Mouse (Mus musculus) brown adipose tissue, adult 24 weeks (tissue): Measurements from ENCODE around the gene Phrf1. TPM values are rescaled to one million over a fixed set of nuclear protein-coding genes. Genes with fewer than 3 reads are reported as not detected.
A peak's percentile ranks its signal among the peaks of the same experiment; 100 is the strongest.

Experiments
- H3K27ac ChIP-seq: fragments of 200-500 bp; replicated peaks from 2 replicates; pipeline ENCODE4 v1.5.1; 2012; ENCODE audit warnings: low read depth, mild to moderate bottlenecking, low read length
- H3K4me1 ChIP-seq: fragments of 200-500 bp; 2 replicates; pipeline ENCODE4 v1.6.1; 2012; ENCODE audit warnings: low read length, mixed read lengths; ENCODE audit not compliant: control insufficient read depth, insufficient read depth, insufficient read length
- H3K4me3 ChIP-seq: fragments of 200-500 bp; 2 replicates; pipeline ENCODE4 v1.5.1; 2012; ENCODE audit warnings: low read depth, mild to moderate bottlenecking, low read length, moderate library complexity; ENCODE audit not compliant: insufficient read depth
- polyA plus RNA-seq: library from polyadenylated mRNA; stranded (reverse); fragments of >200 nt; gene quantifications from 2 replicates; pipeline ENCODE4 v1.2.4, GENCODE M21; 2012; ENCODE audit not compliant: missing spikeins, insufficient read depth, insufficient read length

Gene Phrf1
- polyA plus RNA-seq, 1 experiment, result 17.0 TPM

DNA sequence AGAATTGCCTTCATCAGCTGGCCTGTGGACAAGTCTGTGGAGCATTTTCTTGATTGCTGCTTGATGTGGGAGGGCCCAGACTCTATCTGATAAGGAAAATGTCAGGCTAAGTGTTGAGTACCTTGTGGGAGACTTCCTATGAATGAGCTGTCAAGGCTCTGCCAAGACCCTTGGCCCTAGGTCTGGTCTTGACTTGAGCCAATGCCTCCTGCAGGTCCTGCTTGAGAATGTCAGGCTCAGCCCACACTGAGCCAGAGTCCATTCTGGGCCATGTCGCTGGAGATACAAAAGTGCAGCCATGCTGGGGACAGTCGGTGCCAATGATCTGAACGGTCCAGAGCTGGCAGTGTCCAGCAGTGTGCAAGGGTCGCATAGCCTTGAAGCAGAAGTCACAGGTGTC, 54.2 kb downstream of the Phrf1 start:
- no peak overlapping the region for H3K27ac ChIP-seq
- no peak overlapping the region for H3K4me3 ChIP-seq
- H3K4me1 ChIP-seq, result peaks cover 3% of the 10 kb centered on the region; the same call in 1 of the 2 replicates

DNA sequence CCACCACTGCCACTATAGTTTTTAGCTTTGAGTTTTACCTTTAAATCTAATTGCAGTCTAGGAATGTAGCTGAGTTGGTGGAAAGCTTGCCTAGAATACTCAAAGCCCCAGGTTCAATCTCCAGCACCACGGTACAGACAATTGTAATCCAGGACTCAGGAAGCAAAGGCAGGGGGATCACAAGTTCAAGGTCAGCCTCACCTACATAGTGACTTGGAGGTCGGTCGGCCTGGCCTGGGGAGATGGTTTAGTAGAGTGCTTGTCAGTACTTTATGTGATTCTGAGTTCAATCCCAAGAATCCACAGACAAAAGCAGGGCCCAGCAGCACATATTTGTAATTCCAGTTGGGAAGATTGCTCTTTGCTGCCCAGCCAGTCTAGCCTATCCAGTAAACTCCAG, 59.5 kb downstream of the Phrf1 start:
- Histone ChIP-seq H3K4me3 (no peak overlapping the region), H3K4me1 (peaks cover 3% of the 10 kb centered on the region; the same call in 1 of the 2 replicates), H3K27ac (no peak overlapping the region)

GRCm38 (mm10) chr7:141291921-141292582, 63.5 kb downstream of the Phrf1 start, which contains the start of gene Drd4:
Gene Drd4, plus strand, starts transcription at chr7:141292006.
- H3K4me3 ChIP-seq, result peak within 1 kb of the TSS; percentile 19; the same call in 1 of the 2 replicates
- no peak within 1 kb of the TSS for H3K27ac ChIP-seq

GRCm38 (mm10) chr7:141292583-141293388, 64.2 kb downstream of the Phrf1 start:
- no peak overlapping the region for H3K4me3 ChIP-seq
- H3K4me1 ChIP-seq, result peaks cover 3% of the 10 kb centered on the region; the same call in 1 of the 2 replicates
- no peak overlapping the region for H3K27ac ChIP-seq

More at GRCm38 (mm10) chr7:141291921-141292582, 63.5 kb downstream of the Phrf1 start, which contains the start of gene Drd4:
- H3K4me1 ChIP-seq, result peaks cover 3% of the 10 kb centered on the region; the same call in 1 of the 2 replicates

DNA sequence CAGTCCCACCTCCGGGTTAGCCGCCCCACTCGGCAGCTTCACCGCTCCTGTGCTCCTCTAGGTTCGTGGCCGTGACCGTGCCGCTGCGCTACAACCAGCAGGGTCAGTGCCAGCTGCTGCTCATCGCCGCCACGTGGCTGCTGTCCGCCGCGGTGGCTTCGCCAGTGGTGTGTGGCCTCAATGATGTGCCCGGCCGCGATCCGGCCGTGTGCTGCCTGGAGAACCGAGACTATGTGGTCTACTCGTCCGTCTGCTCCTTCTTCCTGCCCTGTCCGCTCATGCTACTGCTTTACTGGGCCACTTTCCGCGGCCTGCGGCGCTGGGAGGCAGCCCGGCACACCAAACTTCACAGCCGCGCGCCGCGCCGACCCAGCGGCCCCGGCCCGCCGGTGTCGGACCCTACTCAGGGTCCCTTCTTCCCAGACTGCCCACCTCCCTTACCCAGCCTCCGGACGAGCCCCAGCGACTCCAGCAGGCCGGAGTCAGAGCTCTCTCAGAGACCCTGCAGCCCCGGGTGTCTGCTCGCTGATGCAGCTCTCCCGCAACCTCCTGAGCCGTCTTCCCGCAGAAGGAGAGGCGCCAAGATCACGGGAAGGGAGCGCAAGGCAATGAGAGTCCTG, 65.4 kb downstream of the Phrf1 start:
- Histone ChIP-seq H3K4me3 (peak overlapping the region; percentile 8; the same call in 1 of the 2 replicates), H3K4me1 (peaks cover 3% of the 10 kb centered on the region; the same call in 1 of the 2 replicates), H3K27ac (no peak overlapping the region)

- peaks cover 3% of the 10 kb centered on the region; the same call in 1 of the 2 replicates for H3K4me1 ChIP-seq
- H3K27ac ChIP-seq, result no peak overlapping the region
- no peak overlapping the region for H3K4me3 ChIP-seq
Observed at GRCm38 (mm10) chr7:141294479-141294878, 65.9 kb downstream of the Phrf1 start.

GRCm38 (mm10) chr7:141297926-141298650, 69.5 kb downstream of the Phrf1 start:
- H3K27ac ChIP-seq, result no peak overlapping the region
- H3K4me1 ChIP-seq, result no peaks in the 10 kb centered on the region; the same call in 1 of the 2 replicates
- no peak overlapping the region for H3K4me3 ChIP-seq

GRCm38 (mm10) chr7:141299175-141299574, 70.6 kb downstream of the Phrf1 start:
- no peak overlapping the region for H3K27ac ChIP-seq
- H3K4me3 ChIP-seq, result no peak overlapping the region
- H3K4me1 ChIP-seq, result no peaks in the 10 kb centered on the region

DNA sequence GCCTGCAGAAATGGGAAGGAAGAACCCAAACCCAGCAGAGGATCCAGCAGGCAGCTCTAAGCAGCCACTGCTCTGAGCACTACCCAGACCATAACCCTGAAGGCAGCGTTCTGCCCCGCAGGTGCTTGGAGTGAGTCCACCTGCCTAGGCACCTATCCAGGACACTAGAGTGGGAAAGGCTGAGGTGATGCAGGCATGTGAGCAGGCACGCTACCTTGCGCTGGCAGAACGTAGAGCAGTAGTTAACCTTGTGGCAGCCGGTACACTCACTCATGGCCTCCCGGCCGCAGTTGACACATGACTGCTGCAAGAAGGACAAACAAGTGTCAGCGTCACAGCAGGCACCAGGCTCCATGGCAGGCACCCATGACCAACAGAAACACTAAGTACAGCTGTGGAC, 72.8 kb downstream of the Phrf1 start:
- Histone ChIP-seq H3K4me1 (no peaks in the 10 kb centered on the region), H3K4me3 (no peak overlapping the region), H3K27ac (no peak overlapping the region)

- Histone ChIP-seq H3K4me3 (no peak overlapping the region), H3K27ac (no peak overlapping the region), H3K4me1 (no peaks in the 10 kb centered on the region)
Observed at GRCm38 (mm10) chr7:141302702-141303268, 74.2 kb downstream of the Phrf1 start.

DNA sequence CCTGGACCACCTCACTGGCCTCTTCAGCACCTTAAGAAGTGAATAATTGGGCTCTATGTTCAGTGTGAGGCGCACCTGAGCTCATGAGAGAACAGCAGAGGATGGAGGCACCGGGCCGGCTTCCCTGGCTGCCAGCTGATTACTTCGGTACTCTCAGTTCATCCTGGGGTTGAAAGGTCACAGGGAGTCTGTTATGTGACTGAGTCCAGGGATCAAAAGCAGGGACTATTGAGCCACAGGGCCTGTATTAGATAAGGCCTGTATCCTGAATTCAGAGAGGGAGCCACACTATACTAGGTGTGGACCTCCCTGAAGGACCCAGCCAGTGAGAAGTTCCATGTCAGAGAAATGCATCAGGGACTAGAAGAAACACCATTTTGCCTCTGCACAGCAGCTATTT, 76.0 kb downstream of the Phrf1 start:
- no peak overlapping the region for H3K4me3 ChIP-seq

More for the DNA sequence above, 76.0 kb downstream of the Phrf1 start:
- Histone ChIP-seq H3K4me1 (no peaks in the 10 kb centered on the region), H3K27ac (no peak overlapping the region)

Other genes with a start within 250 kb of the Phrf1 start
- 117 and 134 TPM in 2 replicates for gene Ifitm3, start 218.0 kb upstream of the Phrf1 start, polyA plus RNA-seq
- 2.1 TPM in 1 of 2 replicates, not detected in the other for gene Ifitm6, start 210.9 kb upstream of the Phrf1 start, polyA plus RNA-seq
- not detected in 2 replicates for gene Gm17387, start 199.7 kb upstream of the Phrf1 start, polyA plus RNA-seq
- not detected in 2 replicates for gene B4galnt4, start 167.7 kb upstream of the Phrf1 start, polyA plus RNA-seq
- 1.6 TPM in 1 of 2 replicates, not detected in the other for gene Pkp3, start 150.6 kb upstream of the Phrf1 start, polyA plus RNA-seq
- 1.1 and 2.9 TPM in 2 replicates for gene Sigirr, start 128.2 kb upstream of the Phrf1 start, polyA plus RNA-seq
- gene Ano9, start 111.0 kb upstream of the Phrf1 start, polyA plus RNA-seq, result not detected in 2 replicates
- 27.0 and 49.5 TPM in 2 replicates for gene Ptdss2, start 106.4 kb upstream of the Phrf1 start, polyA plus RNA-seq
- gene Rnh1, start 55.9 kb upstream of the Phrf1 start, polyA plus RNA-seq, result 49.5 and 67.9 TPM in 2 replicates
- gene Hras, start 34.8 kb upstream of the Phrf1 start, polyA plus RNA-seq, result 72.6 and 86.6 TPM in 2 replicates
- gene Lrrc56, start 34.6 kb upstream of the Phrf1 start, polyA plus RNA-seq, result 3.4 and 5.8 TPM in 2 replicates
- not detected in 2 replicates for gene Lmntd2, start 14.7 kb upstream of the Phrf1 start, polyA plus RNA-seq
- 1.4 and 1.5 TPM in 2 replicates for gene Rassf7, start 12.9 kb upstream of the Phrf1 start, polyA plus RNA-seq
- 3.3 and 5.5 TPM in 2 replicates for gene Irf7, start 37.7 kb downstream of the Phrf1 start, polyA plus RNA-seq
- gene Cdhr5, start 48.0 kb downstream of the Phrf1 start, polyA plus RNA-seq, result not detected in 2 replicates
- gene Sct, start 50.3 kb downstream of the Phrf1 start, polyA plus RNA-seq, result not detected in 2 replicates
- not detected in 2 replicates for gene Drd4, start 63.2 kb downstream of the Phrf1 start, polyA plus RNA-seq
- 5.9 and 15.8 TPM in 2 replicates for gene Deaf1, start 98.9 kb downstream of the Phrf1 start, polyA plus RNA-seq
- gene Tmem80, start 99.0 kb downstream of the Phrf1 start, polyA plus RNA-seq, result 35.2 and 44.8 TPM in 2 replicates
- gene Eps8l2, start 110.1 kb downstream of the Phrf1 start, polyA plus RNA-seq, result 1.5 and 2.9 TPM in 2 replicates
- 1,487 and 1,572 TPM in 2 replicates for gene Taldo1, start 163.4 kb downstream of the Phrf1 start, polyA plus RNA-seq
- gene Gatd1, start 185.4 kb downstream of the Phrf1 start, polyA plus RNA-seq, result 19.9 and 23.3 TPM in 2 replicates
- 2.6 and 6.4 TPM in 2 replicates for gene Cend1, start 200.7 kb downstream of the Phrf1 start, polyA plus RNA-seq
- 79.8 and 96.8 TPM in 2 replicates for gene Slc25a22, start 209.1 kb downstream of the Phrf1 start, polyA plus RNA-seq
- 0.58 and 0.75 TPM in 2 replicates for gene Pidd1, start 215.2 kb downstream of the Phrf1 start, polyA plus RNA-seq
- gene Rplp2, start 218.6 kb downstream of the Phrf1 start, polyA plus RNA-seq, result 1,680 and 2,099 TPM in 2 replicates
- gene Pnpla2, start 226.4 kb downstream of the Phrf1 start, polyA plus RNA-seq, result 2,152 and 2,404 TPM in 2 replicates
- gene Cracr2b, start 232.3 kb downstream of the Phrf1 start, polyA plus RNA-seq, result 9.8 and 11.8 TPM in 2 replicates
- gene Cd151, start 238.6 kb downstream of the Phrf1 start, polyA plus RNA-seq, result 223 and 257 TPM in 2 replicates
- 28.8 and 36.4 TPM in 2 replicates for gene Polr2l, start 246.3 kb downstream of the Phrf1 start, polyA plus RNA-seq
- 39.6 and 74.6 TPM in 2 replicates for gene Tspan4, start 246.5 kb downstream of the Phrf1 start, polyA plus RNA-seq